Mouse (Mus musculus) forebrain, embryonic 12.5 days (tissue): ENCODE measurements around the gene Syvn1. TPM values are rescaled to one million over a fixed set of nuclear protein-coding genes. Genes with fewer than 3 reads are reported as not detected.

Experiments
- ATAC-seq: fragments of 200-750 bp; cut with Nextera tagmentation; 2 replicates; pipeline ENCODE4 v1.8.0; 2017; ENCODE audit warnings: moderate TSS enrichment; ENCODE audit not compliant: low FRiP score
- H3K27ac ChIP-seq: fragments of 300-500 bp; sonication (generic); 2 replicates; pipeline ENCODE4 v1.5.1; 2016; ENCODE audit warnings: mild to moderate bottlenecking
- H3K27me3 ChIP-seq: fragments of 300-500 bp; sonication (generic); 2 replicates; pipeline ENCODE4 v1.6.1; 2016; ENCODE audit warnings: mild to moderate bottlenecking
- H3K36me3 ChIP-seq: fragments of 300-500 bp; sonication (generic); replicated peaks from 2 replicates; pipeline ENCODE4 v1.6.1; 2016; ENCODE audit warnings: mild to moderate bottlenecking
- H3K4me1 ChIP-seq: fragments of 300-500 bp; sonication (generic); 2 replicates; pipeline ENCODE4 v1.6.1; 2016
- H3K4me2 ChIP-seq: fragments of 300-500 bp; sonication (generic); 2 replicates; pipeline ENCODE4 v1.6.1; 2016; ENCODE audit warnings: mild to moderate bottlenecking, moderate library complexity
- H3K4me3 ChIP-seq: fragments of 300-500 bp; sonication (generic); replicated peaks from 2 replicates; pipeline ENCODE4 v1.5.1; 2016; ENCODE audit warnings: mild to moderate bottlenecking
- H3K9ac ChIP-seq: fragments of 300-500 bp; sonication (generic); 2 replicates; pipeline ENCODE4 v1.6.1; 2016; ENCODE audit warnings: mild to moderate bottlenecking
- H3K9me3 ChIP-seq: fragments of 300-500 bp; sonication (generic); 2 replicates; pipeline ENCODE4 v1.6.1; 2016
- WGBS: fragments of 180-500 bp; shearing (Covaris S2); methylation state at CpG from one replicate; pipeline ENCODE4 v1.1.7; 2016; 5-methylcytosine and 5-hydroxymethylcytosine counted together
- polyA plus RNA-seq: library from polyadenylated mRNA; unstranded; fragments of >200 nt; fragmentation: Nextera tagmentation; extraction: Ambion mirVana; gene quantifications from 2 replicates; pipeline ENCODE4 v1.2.1, GENCODE M21; 2016

Gene Syvn1
- polyA plus RNA-seq, 1 experiment from 2014 or later: 26.4 TPM

DNA sequence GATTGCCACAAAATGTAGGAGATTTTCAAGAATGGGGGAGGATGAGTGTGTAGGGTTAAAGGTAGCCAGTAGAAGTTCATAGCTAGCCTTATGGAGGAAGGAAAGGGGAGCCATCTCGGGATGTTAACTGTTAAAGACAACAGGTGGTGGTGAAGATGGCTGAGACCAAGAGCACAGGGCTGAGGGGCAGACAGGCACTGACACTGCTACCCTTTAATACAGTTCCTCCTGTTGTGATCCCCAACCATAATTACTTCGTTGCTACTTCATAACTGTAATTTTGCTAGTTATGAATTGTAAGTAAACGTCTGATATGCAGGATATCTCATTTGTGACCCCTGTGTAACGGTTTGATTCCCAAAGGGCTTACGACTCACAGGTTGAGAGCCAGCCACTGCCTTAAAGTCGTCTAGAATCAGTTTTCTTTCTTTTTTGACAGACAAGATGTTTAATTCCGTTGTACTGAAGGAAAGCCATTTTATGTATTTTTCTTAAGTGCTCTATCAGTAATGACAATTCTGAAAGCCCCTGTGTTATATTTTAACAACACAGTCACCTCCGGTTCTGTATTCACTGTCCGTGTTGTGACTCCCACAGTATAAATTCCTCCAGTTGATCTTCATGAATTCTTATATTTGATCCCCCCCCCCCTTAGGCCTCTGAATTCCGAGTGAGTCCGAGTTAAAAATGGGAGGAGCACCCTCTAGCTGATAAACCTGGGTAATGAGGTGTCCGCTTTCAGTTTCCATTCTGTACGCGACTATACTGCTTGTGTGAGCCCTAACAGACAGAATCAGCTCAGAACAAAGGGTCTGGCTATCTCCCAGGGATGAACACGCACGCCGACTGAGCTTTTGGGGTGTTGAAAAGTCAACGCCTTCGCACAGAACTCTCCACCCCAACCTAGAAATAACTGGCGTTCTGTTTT is 746 bp upstream of the Syvn1 start:
- Histone ChIP-seq H3K9me3 (no peaks in the 10 kb centered on the region), H3K4me2 (peak overlapping the region; percentile 100), H3K36me3 (peaks cover 26% of the 10 kb centered on the region), H3K27ac (peak overlapping the region; percentile 99), H3K9ac (peak overlapping the region; percentile 90), H3K4me1 (peaks cover 26% of the 10 kb centered on the region), H3K4me3 (peak overlapping the region; percentile 95), H3K27me3 (no peaks in the 10 kb centered on the region)
- ATAC-seq: peak; percentile 59
- WGBS: 23% methylated on average over 20 of the region's 20 CpGs

DNA sequence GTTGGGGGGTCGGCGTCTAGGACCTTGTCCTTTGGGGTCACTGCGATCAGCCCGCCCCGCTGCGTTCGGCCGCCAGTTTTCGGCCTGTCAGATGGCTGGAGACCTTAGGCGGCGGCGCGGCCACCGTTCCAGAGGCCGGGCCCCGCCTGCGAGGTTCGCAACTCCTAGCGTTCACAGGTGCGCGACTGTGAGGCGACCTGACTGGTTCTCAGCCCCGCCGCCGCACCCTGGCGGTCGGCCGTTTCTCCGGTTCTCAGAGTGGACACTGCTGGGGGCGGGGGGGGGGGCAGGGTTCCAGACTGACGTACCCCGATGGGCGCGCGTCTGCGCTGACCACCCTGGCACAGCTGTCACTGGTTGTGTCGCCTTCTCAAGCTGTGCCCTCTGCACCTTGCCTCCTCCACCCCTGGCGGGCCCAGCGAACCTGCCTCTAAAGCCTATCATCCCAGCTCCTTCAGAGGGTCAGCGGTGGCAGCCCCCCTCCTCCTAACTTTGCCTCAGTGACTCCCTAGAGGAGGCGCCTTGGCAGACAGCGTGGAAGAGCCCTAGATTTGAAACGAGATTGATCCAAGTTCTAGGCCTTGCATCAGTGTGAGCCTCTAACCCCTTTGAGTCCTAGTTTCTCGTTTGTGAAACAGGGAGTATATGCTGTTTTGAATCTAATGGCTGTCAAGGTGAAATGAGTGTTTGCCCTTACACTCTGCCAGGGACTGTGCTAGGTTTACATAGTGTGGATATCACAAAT is 950 bp downstream of the Syvn1 start:
- peaks cover 26% of the 10 kb centered on the region for H3K4me1 ChIP-seq
- H3K4me2 ChIP-seq: peak overlapping the region; percentile 100
- peak overlapping the region; percentile 99 for H3K27ac ChIP-seq
- no peaks in the 10 kb centered on the region for H3K27me3 ChIP-seq
- H3K36me3 ChIP-seq: peaks cover 43% of the 10 kb centered on the region
- peak overlapping the region; percentile 95 for H3K4me3 ChIP-seq
- WGBS: 2% methylated on average over 44 of the region's 44 CpGs
- no peaks in the 10 kb centered on the region for H3K9me3 ChIP-seq
- ATAC-seq: peak; percentile 18
- H3K9ac ChIP-seq: peak overlapping the region; percentile 90

DNA sequence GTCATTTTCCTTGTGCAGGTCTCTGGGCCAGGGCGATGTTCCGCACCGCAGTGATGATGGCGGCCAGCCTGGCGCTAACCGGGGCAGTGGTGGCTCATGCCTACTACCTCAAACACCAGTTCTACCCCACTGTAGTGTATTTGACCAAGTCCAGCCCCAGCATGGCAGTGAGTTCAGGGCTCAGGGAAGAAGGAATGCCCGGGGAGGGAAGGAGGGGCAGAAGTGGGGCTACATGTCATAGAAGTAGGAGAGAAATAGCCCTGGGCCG is 1.5 kb downstream of the Syvn1 start:
- 92% methylated on average over 8 of the region's 8 CpGs for WGBS
- no peak overlapping the region for H3K27ac ChIP-seq
- ATAC-seq: no peak

DNA sequence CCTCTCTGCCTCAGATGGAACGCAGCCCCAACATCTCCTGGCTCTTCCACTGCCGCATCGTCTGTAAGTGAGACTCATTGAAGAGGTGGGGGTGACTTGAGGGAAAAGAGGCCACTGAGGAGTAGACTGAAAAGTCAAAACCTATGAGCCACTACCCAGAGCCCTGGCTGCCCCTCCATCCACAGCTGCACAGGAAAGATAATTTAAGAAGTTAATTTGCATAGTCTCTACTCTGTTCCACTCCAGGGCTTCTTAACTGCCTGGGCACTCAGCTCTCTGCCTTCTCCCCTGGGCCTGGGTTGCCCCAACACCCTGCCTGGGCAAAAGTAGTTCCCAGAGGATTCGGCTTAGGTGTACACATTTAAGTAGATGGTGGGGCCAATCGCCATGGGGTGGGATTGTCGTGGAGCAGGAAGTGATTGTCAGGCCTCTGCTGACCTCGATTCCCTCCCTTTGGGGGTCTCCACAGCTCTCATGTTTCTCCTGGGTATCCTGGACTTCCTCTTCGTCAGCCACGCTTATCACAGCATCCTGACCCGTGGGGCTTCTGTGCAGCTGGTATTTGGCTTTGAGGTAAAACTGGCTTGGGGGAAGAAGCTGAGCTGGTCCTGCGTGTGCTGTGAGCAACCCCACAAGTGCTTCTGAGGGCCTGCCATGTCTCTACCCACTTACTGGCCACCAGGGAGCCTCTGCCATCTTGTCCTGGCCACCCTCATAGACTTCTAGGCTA is 2.5 kb downstream of the Syvn1 start:
- H3K4me3 ChIP-seq: 0 out of 2 replicates have a peak overlapping the region, but pooled peaks have one; percentile 10

More for the DNA sequence above, 1.5 kb downstream of the Syvn1 start:
- Histone ChIP-seq H3K4me2 (peak overlapping the region; percentile 100), H3K4me3 (peak overlapping the region; percentile 95), H3K9ac (peak overlapping the region; percentile 90), H3K27me3 (no peaks in the 10 kb centered on the region), H3K4me1 (peaks cover 26% of the 10 kb centered on the region), H3K36me3 (peaks cover 48% of the 10 kb centered on the region), H3K9me3 (no peaks in the 10 kb centered on the region)

DNA sequence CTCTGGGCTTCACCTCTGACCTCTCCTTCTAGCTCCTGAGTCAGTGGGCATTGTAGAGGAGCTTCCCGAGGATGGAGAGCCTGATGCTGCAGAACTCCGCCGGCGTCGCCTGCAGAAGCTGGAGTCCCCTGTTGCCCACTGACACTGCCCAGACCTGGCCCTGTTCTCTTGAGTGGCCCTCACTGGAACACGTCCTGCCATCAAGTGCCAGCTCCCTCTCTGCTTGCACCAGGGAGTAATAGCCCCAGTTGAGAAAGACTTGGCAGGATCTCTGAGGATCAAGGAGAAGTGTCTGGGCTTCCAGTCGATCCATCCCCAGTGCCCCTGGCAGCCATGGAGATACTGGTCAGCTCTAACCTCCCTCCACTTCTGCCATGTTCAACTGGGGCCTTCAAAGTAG is 6.1 kb downstream of the Syvn1 start:
- no peak overlapping the region for H3K4me3 ChIP-seq

More for the DNA sequence above, 2.5 kb downstream of the Syvn1 start:
- Histone ChIP-seq H3K36me3 (peaks cover 58% of the 10 kb centered on the region), H3K27ac (no peak overlapping the region), H3K4me1 (peaks cover 26% of the 10 kb centered on the region), H3K4me2 (no peak overlapping the region), H3K9ac (no peak overlapping the region), H3K9me3 (no peaks in the 10 kb centered on the region), H3K27me3 (no peaks in the 10 kb centered on the region)
- WGBS: 88% methylated on average over 11 of the region's 11 CpGs
- ATAC-seq: no peak

DNA sequence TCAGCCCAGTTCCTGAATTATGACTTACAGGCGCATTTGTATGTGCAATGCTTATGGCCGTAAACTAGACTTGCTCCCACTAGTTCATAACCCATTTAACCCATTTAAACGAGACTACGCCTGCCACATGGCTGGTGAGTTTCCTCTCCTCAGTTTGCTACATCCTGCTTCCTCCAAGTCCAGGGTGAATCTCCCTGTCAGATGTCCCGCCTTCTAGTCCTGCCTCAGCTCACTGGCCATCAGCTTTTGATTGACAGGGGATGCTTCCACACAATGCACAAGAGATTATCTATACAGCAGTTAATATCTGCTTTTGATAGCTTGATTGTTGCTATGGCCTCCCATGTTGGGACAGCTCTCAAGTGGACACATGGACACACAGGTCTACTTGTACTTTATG is 7.9 kb downstream of the Syvn1 start:
- no peak overlapping the region for H3K9ac ChIP-seq
- H3K27ac ChIP-seq: no peak overlapping the region
- peaks cover 20% of the 10 kb centered on the region for H3K4me1 ChIP-seq
- no peak overlapping the region for H3K4me2 ChIP-seq
- ATAC-seq: no peak
- 90% methylated on average over 5 of the region's 5 CpGs for WGBS
- H3K36me3 ChIP-seq: peaks cover 73% of the 10 kb centered on the region
- no peak overlapping the region for H3K4me3 ChIP-seq
- no peaks in the 10 kb centered on the region for H3K27me3 ChIP-seq
- no peaks in the 10 kb centered on the region for H3K9me3 ChIP-seq

More for the DNA sequence above, 6.1 kb downstream of the Syvn1 start:
- Histone ChIP-seq H3K4me2 (no peak overlapping the region), H3K36me3 (peaks cover 79% of the 10 kb centered on the region), H3K9ac (no peak overlapping the region), H3K9me3 (no peaks in the 10 kb centered on the region), H3K27me3 (no peaks in the 10 kb centered on the region), H3K4me1 (peaks cover 25% of the 10 kb centered on the region), H3K27ac (no peak overlapping the region)
- WGBS: 87% methylated on average over 7 of the region's 7 CpGs
- ATAC-seq: no peak

DNA sequence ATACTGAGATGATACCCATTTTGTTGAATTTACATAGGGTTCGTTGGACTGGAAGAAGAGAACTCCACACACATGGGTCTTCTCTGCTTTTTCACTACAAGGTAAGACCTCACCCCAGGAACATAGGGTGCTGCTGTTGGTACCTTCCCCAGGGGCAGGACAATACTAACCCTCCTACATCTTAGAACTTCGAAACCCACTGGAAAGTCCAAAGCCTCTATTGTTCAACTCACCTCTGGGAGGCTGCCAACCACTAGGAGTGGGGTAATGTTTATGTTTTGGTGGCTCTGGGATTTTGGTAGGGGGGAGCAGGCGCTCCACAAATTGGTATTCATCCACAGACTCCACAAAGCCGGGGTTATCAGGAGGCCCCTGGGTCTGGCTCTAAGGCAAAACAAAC is 10.3 kb downstream of the Syvn1 start:
- Histone ChIP-seq H3K4me2 (peak overlapping the region; percentile 84), H3K4me1 (peaks cover 26% of the 10 kb centered on the region), H3K27ac (no peak overlapping the region), H3K9me3 (no peaks in the 10 kb centered on the region), H3K27me3 (no peaks in the 10 kb centered on the region), H3K9ac (peak overlapping the region; percentile 81), H3K4me3 (peak overlapping the region; percentile 86), H3K36me3 (peaks cover 58% of the 10 kb centered on the region)
- WGBS: 56% methylated on average over 4 of the region's 4 CpGs
- no peak for ATAC-seq

DNA sequence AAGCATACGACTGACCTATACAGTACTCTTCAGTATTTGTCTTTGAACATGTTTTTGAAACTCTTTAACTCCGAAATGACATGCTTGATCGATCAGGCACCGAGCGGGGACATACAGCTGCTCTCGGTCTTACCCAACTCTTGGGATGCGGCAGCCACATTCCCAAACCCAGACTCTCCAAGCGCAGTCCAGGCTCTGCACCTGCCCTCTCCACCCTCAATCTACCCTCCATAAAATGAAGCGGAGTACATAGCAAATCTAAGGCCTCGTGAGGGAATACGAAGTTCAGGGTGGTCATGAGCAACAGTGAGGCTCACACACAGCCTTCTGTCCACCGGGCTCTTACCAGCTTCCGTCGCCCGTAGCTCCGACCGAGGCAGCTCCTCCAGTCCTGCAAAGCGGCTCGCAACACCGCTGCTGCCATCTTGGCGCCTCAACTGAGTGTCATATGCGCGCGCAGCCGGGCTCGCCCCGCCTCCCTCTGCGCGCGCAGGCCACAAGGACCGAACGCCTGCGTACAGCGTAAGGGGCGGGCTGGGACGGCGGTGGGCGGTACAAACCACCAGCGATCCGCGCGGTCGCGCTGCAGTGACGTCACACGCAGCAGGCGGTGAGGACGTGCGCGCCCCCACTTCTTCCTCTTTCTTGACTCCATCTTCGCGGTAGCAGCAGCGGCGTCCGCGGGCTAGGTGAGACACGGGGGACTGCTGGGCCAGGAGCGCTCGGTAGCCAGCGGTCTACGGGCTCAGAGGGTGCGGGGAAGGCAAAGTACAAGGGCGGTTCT is 11.1 kb downstream of the Syvn1 start, which contains the start of the genes Mrpl49 and Fau:
TSS of gene Mrpl49 (minus strand) at position 473 of the 784 bp plus-strand sequence.
TSS of gene Fau (plus strand) at position 532 of the 784 bp plus-strand sequence.
- under 1% methylated on average over 63 of the region's 63 CpGs for WGBS
- peak; percentile 89 for ATAC-seq

DNA sequence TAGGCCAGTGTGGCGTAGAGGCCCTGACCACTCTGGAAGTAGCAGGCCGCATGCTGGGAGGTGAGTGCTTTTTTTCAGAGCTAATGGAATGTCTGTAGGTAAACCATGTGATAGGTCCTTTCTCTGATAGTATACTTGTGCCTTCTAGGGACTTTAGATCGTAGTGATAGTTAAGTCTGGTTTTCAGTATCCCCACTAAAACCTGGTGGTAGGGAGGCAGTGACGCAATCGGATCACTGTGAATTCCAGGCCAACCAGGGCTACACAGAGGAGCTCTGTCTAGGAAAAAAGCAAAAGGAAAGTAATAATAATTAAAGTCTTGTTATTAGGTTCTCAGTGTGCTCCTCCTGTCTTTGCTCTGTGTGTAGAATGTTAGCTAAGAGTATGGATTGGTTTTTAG is 12.1 kb downstream of the Syvn1 start:
- Histone ChIP-seq H3K4me3 (peak overlapping the region; percentile 86), H3K9ac (peak overlapping the region; percentile 93), H3K27me3 (no peaks in the 10 kb centered on the region), H3K4me1 (peaks cover 39% of the 10 kb centered on the region), H3K9me3 (no peaks in the 10 kb centered on the region), H3K4me2 (peak overlapping the region; percentile 84), H3K27ac (no peak overlapping the region; the same call in 1 of the 2 replicates), H3K36me3 (peaks cover 46% of the 10 kb centered on the region)
- WGBS: 43% methylated on average over 5 of the region's 5 CpGs
- ATAC-seq: no peak; the same call in 1 of the 2 replicates

More for the DNA sequence above, 11.1 kb downstream of the Syvn1 start, which contains the start of the genes Mrpl49 and Fau:
- peak within 1 kb of the TSS; percentile 86 for H3K4me3 ChIP-seq
- peak within 1 kb of the TSS; percentile 93 for H3K9ac ChIP-seq
- H3K36me3 ChIP-seq: peaks cover 51% of the 10 kb centered on the region
- peak within 1 kb of the TSS; percentile 84 for H3K4me2 ChIP-seq
- peaks cover 34% of the 10 kb centered on the region for H3K4me1 ChIP-seq
- no peaks in the 10 kb centered on the region for H3K27me3 ChIP-seq
- peak within 1 kb of the TSS; percentile 77 for H3K27ac ChIP-seq
- H3K9me3 ChIP-seq: no peaks in the 10 kb centered on the region

DNA sequence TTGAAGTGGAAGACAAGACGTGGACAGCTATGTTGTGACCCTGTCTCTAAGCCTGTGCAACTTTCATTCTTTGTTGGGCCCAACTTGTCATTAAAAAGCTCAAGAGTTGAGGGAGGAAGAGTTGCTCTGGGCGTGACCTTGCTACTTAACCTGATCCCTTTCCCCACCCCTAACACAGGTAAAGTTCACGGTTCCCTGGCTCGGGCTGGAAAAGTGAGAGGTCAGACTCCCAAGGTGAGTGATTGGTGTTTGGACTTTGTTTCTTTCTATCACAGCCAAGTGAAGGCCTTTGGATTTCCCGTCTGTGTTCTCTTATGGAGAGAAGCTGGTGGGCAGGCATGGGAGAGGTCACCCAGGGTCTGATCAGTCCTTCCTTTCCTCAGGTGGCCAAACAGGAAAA is 12.6 kb downstream of the Syvn1 start:
- peak overlapping the region; percentile 86 for H3K4me3 ChIP-seq
- no peak overlapping the region for H3K27ac ChIP-seq
- H3K9ac ChIP-seq: peak overlapping the region; percentile 93; the same call in 1 of the 2 replicates
- H3K4me1 ChIP-seq: peaks cover 41% of the 10 kb centered on the region
- 88% methylated on average over 5 of the region's 5 CpGs for WGBS
- peaks cover 41% of the 10 kb centered on the region for H3K36me3 ChIP-seq
- H3K27me3 ChIP-seq: no peaks in the 10 kb centered on the region
- ATAC-seq: no peak
- no peaks in the 10 kb centered on the region for H3K9me3 ChIP-seq
- peak overlapping the region; percentile 84 for H3K4me2 ChIP-seq

DNA sequence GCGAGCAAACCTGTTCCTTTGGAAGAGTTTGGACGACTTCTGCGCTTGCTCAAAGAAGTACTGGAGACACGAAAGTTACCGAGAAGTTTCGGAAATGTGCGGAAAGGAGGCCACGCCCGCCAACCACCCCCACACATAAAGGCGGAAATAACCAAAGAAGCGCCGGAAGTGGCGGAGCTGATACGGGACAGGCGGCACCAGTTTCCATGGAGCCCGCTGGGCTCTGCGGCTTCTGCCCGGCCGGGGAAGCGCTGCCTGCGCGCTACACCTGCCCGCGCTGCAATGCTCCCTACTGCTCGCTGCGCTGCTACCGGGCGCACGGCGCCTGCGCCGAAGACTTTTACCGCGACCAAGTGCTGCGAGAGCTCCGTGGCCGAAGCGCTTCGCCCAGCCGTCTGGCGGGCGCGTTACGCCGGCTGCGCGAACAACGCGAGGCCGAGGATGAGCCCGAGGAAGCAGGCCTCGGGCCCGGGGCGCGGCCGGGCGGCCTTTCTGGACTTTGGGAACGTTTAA is 14.7 kb downstream of the Syvn1 start, which contains the start of gene Znhit2:
TSS of gene Znhit2 (plus strand) at position 172 of the 513 bp plus-strand sequence.
- ATAC-seq: peak; percentile 51
- Histone ChIP-seq H3K4me2 (peak within 1 kb of the TSS; percentile 100), H3K9me3 (no peaks in the 10 kb centered on the region), H3K27me3 (no peaks in the 10 kb centered on the region), H3K27ac (peak within 1 kb of the TSS; percentile 97), H3K36me3 (peaks cover 22% of the 10 kb centered on the region), H3K4me1 (peaks cover 41% of the 10 kb centered on the region), H3K4me3 (peak within 1 kb of the TSS; percentile 89), H3K9ac (peak within 1 kb of the TSS; percentile 98)
- WGBS: under 1% methylated on average over 58 of the region's 58 CpGs
